8 mouse cellular contexts compared by ENCODE assay signal in the genomic region with DNA sequence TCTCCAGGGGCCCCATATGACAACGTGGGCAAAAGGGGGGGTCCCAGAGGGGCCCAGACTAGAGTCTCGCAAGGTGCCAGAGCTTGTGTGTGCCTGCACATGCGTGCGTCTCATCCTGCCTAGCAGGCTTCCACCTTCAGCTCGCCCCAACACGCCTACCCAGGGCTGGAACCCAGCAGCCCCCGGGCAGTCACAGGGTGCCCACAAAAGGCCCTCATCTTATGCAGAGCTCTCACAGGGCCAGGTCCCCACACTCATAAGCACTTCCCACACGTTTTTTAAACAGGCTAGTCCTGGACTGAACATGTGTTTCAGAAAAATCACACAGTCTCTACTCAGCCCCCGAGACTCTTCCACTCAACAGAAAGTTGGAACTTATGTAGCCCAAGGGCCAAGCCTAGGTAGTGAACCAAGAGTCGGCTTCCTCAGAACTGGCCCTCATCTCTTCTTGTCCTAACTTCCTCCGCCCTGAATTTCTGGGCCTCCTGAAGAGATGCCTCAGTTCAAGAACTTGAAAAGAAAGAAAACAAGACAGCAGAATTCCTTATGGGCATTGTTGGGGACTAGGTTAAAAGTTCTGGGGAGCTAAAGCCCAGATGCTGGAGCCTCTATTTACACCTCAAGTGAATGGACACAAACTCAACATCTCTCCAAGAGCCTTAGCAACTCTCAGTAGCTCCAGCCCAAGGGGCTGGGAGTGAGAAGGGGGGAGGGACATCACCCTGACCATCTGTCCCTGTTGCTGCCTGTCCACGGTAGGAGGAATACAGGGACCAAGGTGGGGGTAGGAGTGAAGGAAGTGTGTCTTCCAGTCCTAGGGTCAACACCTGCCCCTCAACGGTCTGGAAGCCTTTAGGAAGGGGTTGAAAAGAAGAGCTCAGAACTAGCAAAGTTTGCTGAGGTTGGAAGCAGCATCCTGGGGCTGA. TPM values are rescaled to one million over a fixed set of nuclear protein-coding genes. Genes with fewer than 3 reads are reported as not detected.
A peak's percentile ranks its signal among the peaks of the same experiment; 100 is the strongest.
DNase-seq lines count a peak whose midpoint lies in the region; ATAC-seq and TF ChIP-seq lines count a peak whose summit lies in the region.

No protein-coding gene starts in this region.

- no peaks in the 10 kb centered on the region for H3K9me3 ChIP-seq in hindbrain, postnatal 0 days (ENCODE audit: low read length)
- no peaks in the 10 kb centered on the region for H3K9me3 ChIP-seq in midbrain, postnatal 0 days (ENCODE audit: low read length)

- peaks cover 29% of the 10 kb centered on the region for H3K36me3 ChIP-seq in hindbrain, postnatal 0 days (ENCODE audit: insufficient read depth, low read length)
- H3K36me3 ChIP-seq in midbrain, postnatal 0 days (ENCODE audit: insufficient read depth, low read length): peaks cover 25% of the 10 kb centered on the region

- H3K27ac ChIP-seq in hindbrain, postnatal 0 days: peak overlapping the region; percentile 82
- peak overlapping the region; percentile 79 for H3K27ac ChIP-seq in midbrain, postnatal 0 days (ENCODE audit: low read depth, low read length)

- WGBS in hindbrain, postnatal 0 days: 5% methylated on average over 13 of the region's 13 CpGs
- 5% methylated on average over 13 of the region's 13 CpGs for WGBS in midbrain, postnatal 0 days

- H3K4me3 ChIP-seq in hindbrain, postnatal 0 days (ENCODE audit: low read length): peak overlapping the region; percentile 58
- peak overlapping the region; percentile 61 for H3K4me3 ChIP-seq in midbrain, postnatal 0 days (ENCODE audit: low read depth, low read length)

- no peaks in the 10 kb centered on the region for H3K27me3 ChIP-seq in hindbrain, postnatal 0 days (ENCODE audit: insufficient read depth, low read length)
- H3K27me3 ChIP-seq in midbrain, postnatal 0 days (ENCODE audit: insufficient read depth, low read length): no peaks in the 10 kb centered on the region

- peak overlapping the region; percentile 82 for H3K4me2 ChIP-seq in hindbrain, postnatal 0 days (ENCODE audit: low read depth, low read length)
- peak overlapping the region; percentile 94 for H3K4me2 ChIP-seq in midbrain, postnatal 0 days (ENCODE audit: low read depth, low read length, poor library complexity, severe bottlenecking)

- H3K9ac ChIP-seq in hindbrain, postnatal 0 days (replicated peaks; ENCODE audit: low read length): peak overlapping the region; percentile 67
- H3K9ac ChIP-seq in midbrain, postnatal 0 days (replicated peaks; ENCODE audit: low read length, poor library complexity, severe bottlenecking): peak overlapping the region; percentile 74

- ATAC-seq in hindbrain, postnatal 0 days: no peak
- ATAC-seq in midbrain, postnatal 0 days (ENCODE audit: low FRiP score): no peak

- peak; percentile 66 for DNase-seq in cerebellum, adult 11-12 months
- DNase-seq in cerebellum, postnatal 4 days (ENCODE audit: low spot score in 2 of 2): no peak
- DNase-seq in spleen, postnatal 10 days (ENCODE audit: low spot score in 2 of 2): peak; percentile 58 to 63
- DNase-seq in spleen, adult 12 weeks (ENCODE audit: low spot score): no peak
- no peak for DNase-seq in hindbrain, postnatal 0 days (ENCODE audit: low spot score)
- no peak for DNase-seq in midbrain, postnatal 0 days (ENCODE audit: low spot score)
- DNase-seq in right cerebral cortex, postnatal 14 days: no peak
- no peak for DNase-seq in ovary, postnatal 14 days (ENCODE audit: low spot score)

- TF ChIP-seq CTCF in hindbrain, postnatal 0 days (IDR thresholded peaks at IDR 0.05; ENCODE audit: low read depth): no peak
- TF ChIP-seq CTCF in midbrain, postnatal 0 days (IDR thresholded peaks at IDR 0.05): no peak

- H3K4me1 ChIP-seq in hindbrain, postnatal 0 days (ENCODE audit: insufficient read depth, low read length): peaks cover 45% of the 10 kb centered on the region
- H3K4me1 ChIP-seq in midbrain, postnatal 0 days (ENCODE audit: insufficient read depth, low read length): peaks cover 49% of the 10 kb centered on the region

RNA-seq across cellular contexts. Expression of gene Pprc1, which starts 6.5 kb away (rescaled TPM):
- total RNA-seq in hindbrain, postnatal 0 days (2014; rRNA removed): 9.3 and 25.0 TPM in 2 replicates
- polyA plus RNA-seq in hindbrain, postnatal 0 days (2015; fragmentation: Nextera tagmentation; extraction: Ambion mirVana): 7.9 and 9.0 TPM in 2 replicates
- 9.9 and 10.4 TPM in 2 replicates for total RNA-seq in midbrain, postnatal 0 days (2014; rRNA removed)
- polyA plus RNA-seq in midbrain, postnatal 0 days (2015; fragmentation: Nextera tagmentation; extraction: Ambion mirVana): 8.8 and 9.8 TPM in 2 replicates

RNA-seq across cellular contexts. Expression of gene Ldb1, which starts 6.8 kb away (rescaled TPM):
- 139 and 140 TPM in 2 replicates for total RNA-seq in hindbrain, postnatal 0 days (2014; rRNA removed)
- 76.8 and 83.0 TPM in 2 replicates for polyA plus RNA-seq in hindbrain, postnatal 0 days (2015; fragmentation: Nextera tagmentation; extraction: Ambion mirVana)
- 121 and 139 TPM in 2 replicates for total RNA-seq in midbrain, postnatal 0 days (2014; rRNA removed)
- 83.7 and 84.5 TPM in 2 replicates for polyA plus RNA-seq in midbrain, postnatal 0 days (2015; fragmentation: Nextera tagmentation; extraction: Ambion mirVana)

RNA-seq across cellular contexts. Expression of gene Hps6, which starts 34.9 kb away (rescaled TPM):
- 10.6 and 13.1 TPM in 2 replicates for total RNA-seq in hindbrain, postnatal 0 days (2014; rRNA removed)
- polyA plus RNA-seq in hindbrain, postnatal 0 days (2015; fragmentation: Nextera tagmentation; extraction: Ambion mirVana): 4.7 TPM in 2 replicates
- 8.9 and 9.4 TPM in 2 replicates for total RNA-seq in midbrain, postnatal 0 days (2014; rRNA removed)
- polyA plus RNA-seq in midbrain, postnatal 0 days (2015; fragmentation: Nextera tagmentation; extraction: Ambion mirVana): 3.9 and 4.6 TPM in 2 replicates

RNA-seq across cellular contexts. Expression of gene Nolc1, which starts 37.5 kb away (rescaled TPM):
- 24.1 and 26.9 TPM in 2 replicates for total RNA-seq in hindbrain, postnatal 0 days (2014; rRNA removed)
- 57.7 and 61.6 TPM in 2 replicates for polyA plus RNA-seq in hindbrain, postnatal 0 days (2015; fragmentation: Nextera tagmentation; extraction: Ambion mirVana)
- total RNA-seq in midbrain, postnatal 0 days (2014; rRNA removed): 26.0 and 35.5 TPM in 2 replicates
- polyA plus RNA-seq in midbrain, postnatal 0 days (2015; fragmentation: Nextera tagmentation; extraction: Ambion mirVana): 55.7 and 63.5 TPM in 2 replicates

RNA-seq across cellular contexts. Expression of gene Armh3, which starts 39.9 kb away (rescaled TPM):
- total RNA-seq in hindbrain, postnatal 0 days (2014; rRNA removed): 17.5 and 19.1 TPM in 2 replicates
- polyA plus RNA-seq in hindbrain, postnatal 0 days (2015; fragmentation: Nextera tagmentation; extraction: Ambion mirVana): 15.0 and 16.5 TPM in 2 replicates
- 17.4 and 18.9 TPM in 2 replicates for total RNA-seq in midbrain, postnatal 0 days (2014; rRNA removed)
- 18.1 and 20.1 TPM in 2 replicates for polyA plus RNA-seq in midbrain, postnatal 0 days (2015; fragmentation: Nextera tagmentation; extraction: Ambion mirVana)

Comparison
In these comparisons a context has a peak if more than half of its experiments do, and no peak if none do; other contexts are left out.
1. DNase-seq: peak in cerebellum, adult 11-12 months (single experiment) and spleen, postnatal 10 days (2 of 2); none in cerebellum, postnatal 4 days (0 of 2), spleen, adult 12 weeks (single experiment), hindbrain, postnatal 0 days (single experiment), midbrain, postnatal 0 days (single experiment), right cerebral cortex, postnatal 14 days (single experiment) and ovary, postnatal 14 days (single experiment).